Mouse (Mus musculus) layer of hippocampus, postnatal 36 days (tissue): ENCODE measurements around the gene Teddm3. TPM values are rescaled to one million over a fixed set of nuclear protein-coding genes. Genes with fewer than 3 reads are reported as not detected.
"Not testable (repeated sequence)": the region's sequence is repeated elsewhere in the genome, so short reads cannot be mapped to it uniquely, and the experiment has no call there.

Experiments
- DNase-seq, 2 experiments: peaks; one replicate each; pipeline ENCODE4 v3.0.0; 2022
- total RNA-seq, 2 experiments: library from RNA; stranded (reverse); gene quantifications; 2 replicates each; pipeline ENCODE4 v1.2.3; 2021

Teddm3 gene
- total RNA-seq, 2 experiments from 2014 or later: 1.1 to 1.2 TPM

GRCm38 (mm10) chr16:21149896-21150295 is 3.9 kb downstream of the Teddm3 start:
- no peak for DNase-seq

DNA sequence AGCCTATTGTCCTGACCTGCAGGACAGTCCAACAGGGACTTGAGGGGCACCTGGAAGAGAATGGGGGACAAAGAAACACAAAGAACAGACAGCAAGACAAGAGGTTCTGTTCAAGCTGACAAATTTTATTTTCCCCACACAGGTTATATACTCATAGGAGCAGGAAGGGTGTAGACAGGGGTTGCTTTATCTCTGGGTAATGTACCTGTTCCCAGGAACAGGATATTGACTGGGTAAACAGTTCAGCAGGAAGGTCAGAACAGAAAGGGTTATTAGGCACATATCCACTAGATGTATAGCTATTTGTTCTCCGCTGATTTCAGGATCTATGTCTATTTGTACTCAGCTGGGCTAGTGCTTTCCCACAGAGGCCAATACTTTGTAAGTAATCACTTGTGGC is 5.3 kb downstream of the Teddm3 start:
- DNase-seq: not testable (repeated sequence)

GRCm38 (mm10) chr16:21136312-21137083 is 17.3 kb downstream of the Teddm3 start:
- DNase-seq: no peak

GRCm38 (mm10) chr16:21127666-21128065 is 26.1 kb downstream of the Teddm3 start:
- not testable (repeated sequence) for DNase-seq

GRCm38 (mm10) chr16:21122776-21123175 is 31.0 kb downstream of the Teddm3 start:
- DNase-seq: not testable (repeated sequence)

- DNase-seq: no peak
Measured at GRCm38 (mm10) chr16:21116078-21116477, 37.7 kb downstream of the Teddm3 start.

DNA sequence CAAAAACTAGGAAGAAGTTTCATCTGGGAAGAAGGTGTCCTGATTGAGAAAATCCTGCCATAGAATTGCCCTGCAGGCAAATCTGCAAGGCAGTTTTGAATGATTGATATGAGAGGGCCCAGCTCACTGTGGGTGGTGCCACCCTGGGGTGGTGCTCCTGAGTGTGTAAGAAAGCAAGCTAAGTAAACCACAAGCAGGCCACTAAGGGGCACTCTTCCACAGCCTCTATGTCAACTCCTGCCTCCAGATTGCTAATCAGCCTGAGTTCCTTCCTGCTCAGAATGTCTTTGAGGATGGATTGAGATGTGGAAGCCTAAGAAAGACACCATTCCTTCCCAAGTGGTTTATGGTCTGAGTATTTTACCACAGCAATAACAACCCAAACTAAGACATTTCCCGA is 44.3 kb downstream of the Teddm3 start:
- DNase-seq: no peak

Other genes with a start within 250 kb of the Teddm3 start
- gene Ephb3, start 50.8 kb upstream of the Teddm3 start, total RNA-seq: 10 to 100 TPM; 17.3 to 19.4 TPM